In genomic region chr2:71744861-71745507, GRCm38 (mm10) we compare ENCODE assay signal across 9 mouse cellular contexts. TPM values are rescaled to one million over a fixed set of nuclear protein-coding genes. Genes with fewer than 3 reads are reported as not detected.
DNase-seq lines count a peak whose midpoint lies in the region; ATAC-seq lines count a peak whose summit lies in the region.
"Had no signal": no experiment of that assay in that cellular context is flagged by ENCODE, and none has a peak within 500 bp of the region (broad histone marks: within the 10 kb centered on the region; RNA-seq: fewer than 3 reads in every experiment).

No protein-coding gene starts in this region.

- no peak overlapping the region for H3K9ac ChIP-seq in lung, embryonic 16.5 days (ENCODE audit: low read length)
- H3K9ac ChIP-seq: embryonic facial prominence, embryonic 13.5 days had no signal

- H3K9me3 ChIP-seq in lung, embryonic 16.5 days (ENCODE audit: control insufficient read depth, low read length): no peaks in the 10 kb centered on the region
- H3K9me3 ChIP-seq: embryonic facial prominence, embryonic 13.5 days had no signal

- peak overlapping the region; percentile 19 for H3K4me2 ChIP-seq in lung, embryonic 16.5 days (ENCODE audit: low read depth, low read length)
- H3K4me2 ChIP-seq: embryonic facial prominence, embryonic 13.5 days had no signal

- H3K4me1 ChIP-seq in lung, embryonic 16.5 days (replicated peaks; ENCODE audit: control insufficient read depth, insufficient read depth, low read length): peaks cover 18% of the 10 kb centered on the region

- no peak overlapping the region for H3K4me3 ChIP-seq in lung, embryonic 16.5 days (ENCODE audit: low read length)
- H3K4me3 ChIP-seq: embryonic facial prominence, embryonic 13.5 days had no signal

- no peaks in the 10 kb centered on the region for H3K27me3 ChIP-seq in lung, embryonic 16.5 days (ENCODE audit: control insufficient read depth, insufficient read depth, low read depth, low read length)
- H3K27me3 ChIP-seq: embryonic facial prominence, embryonic 13.5 days had no signal

- no peaks in the 10 kb centered on the region for H3K36me3 ChIP-seq in lung, embryonic 16.5 days (ENCODE audit: control insufficient read depth, insufficient read depth, low read length)
- H3K36me3 ChIP-seq: embryonic facial prominence, embryonic 13.5 days had no signal

- ATAC-seq in lung, embryonic 16.5 days (ENCODE audit: low read depth): peak; percentile 76
- peak; percentile 87 for ATAC-seq in megakaryocyte, adult 5-6 weeks (ENCODE audit: poor library complexity, severe bottlenecking)

- DNase-seq in lung, postnatal 36 days: no peak
- peak; percentile 76 for DNase-seq in embryo, embryonic 10 days (ENCODE audit: low spot score)
- peak; percentile 36 for DNase-seq in heart, postnatal 4 days
- no peak for DNase-seq in right cerebral cortex, postnatal 4 days
- no peak for DNase-seq in gastrocnemius, postnatal 25 days
- no peak for DNase-seq in right cerebral cortex, postnatal 25 days

- 20% methylated on average over 11 of the region's 11 CpGs for WGBS in lung, embryonic 16.5 days

- H3K27ac ChIP-seq in lung, embryonic 16.5 days (ENCODE audit: low read length): peak overlapping the region; percentile 29
- H3K27ac ChIP-seq: embryonic facial prominence, embryonic 13.5 days had no signal

RNA-seq across cellular contexts. Expression of gene Itga6, which starts 0.4 kb away (rescaled TPM):
- 62.9 and 79.0 TPM in 2 replicates for polyA plus RNA-seq in lung, embryonic 16.5 days (2015; fragmentation: Nextera tagmentation; extraction: Ambion mirVana)
- 100 to 1,000 TPM; 104 to 114 TPM for total RNA-seq in heart, postnatal 4 days (2021)
- total RNA-seq in megakaryocyte, adult 5-6 weeks (2015): 16.0 and 17.4 TPM in 2 replicates
- 15.3 and 16.5 TPM in 2 replicates for total RNA-seq in megakaryocyte, adult 5-6 weeks (2017)
- total RNA-seq in gastrocnemius, postnatal 25 days (2021): 10 to 100 TPM; 14.7 to 21.9 TPM

Comparison
In these comparisons a context has a peak if more than half of its experiments do, and no peak if none do; other contexts are left out.
1. DNase-seq: peak in embryo, embryonic 10 days (single experiment) and heart, postnatal 4 days (single experiment); none in lung, postnatal 36 days (single experiment), right cerebral cortex, postnatal 4 days (single experiment), gastrocnemius, postnatal 25 days (single experiment) and right cerebral cortex, postnatal 25 days (single experiment).
2. RNA of gene Itga6, which starts 0.4 kb away (total RNA-seq): 104 to 114 TPM in heart, postnatal 4 days; 14.7 to 21.9 TPM in gastrocnemius, postnatal 25 days and 15.3 to 17.4 TPM in megakaryocyte, adult 5-6 weeks; every median in the first group is over 4 times any median in the second.